Mouse (Mus musculus): ENCODE measurements around the gene Lyrm2. TPM values are rescaled to one million over a fixed set of nuclear protein-coding genes. Genes with fewer than 3 reads are reported as not detected.

The Lyrm2 gene
- total RNA-seq, 2 experiments from 2014 or later: 43.4 to 50.9 TPM

Other genes with a start within 250 kb of the Lyrm2 start
- not detected for gene Gja10, start 197.5 kb upstream of the Lyrm2 start, total RNA-seq (2021)
- 1 to 10 TPM; 7.2 to 9.0 TPM for gene Casp8ap2, start 184.8 kb upstream of the Lyrm2 start, total RNA-seq (2021)
- gene Mdn1, start 143.1 kb upstream of the Lyrm2 start, total RNA-seq (2021): 10 to 100 TPM; 12.8 to 17.1 TPM
- 1 to 10 TPM; 3.5 to 6.3 TPM for gene Ankrd6, start 150.6 kb downstream of the Lyrm2 start, total RNA-seq (2021)
- 10 to 100 TPM; 74.1 to 88.3 TPM for gene Rragd, start 182.8 kb downstream of the Lyrm2 start, total RNA-seq (2021)
- gene Ube2j1, start 231.2 kb downstream of the Lyrm2 start, total RNA-seq (2021): 10 to 100 TPM; 48.2 to 57.3 TPM